Mouse (Mus musculus) gastrocnemius, postnatal 10 days (tissue): ENCODE data around the gene Pdzrn4. TPM values are rescaled to one million over a fixed set of nuclear protein-coding genes. Genes with fewer than 3 reads are reported as not detected.

Experiments used
- DNase-seq: peaks from one replicate; pipeline ENCODE4 v3.0.0; 2021; ENCODE audit warnings: mixed read lengths
- total RNA-seq, 2 experiments: library from RNA; stranded (reverse); gene quantifications; 2 replicates each; pipeline ENCODE4 v1.2.3; 2021

Pdzrn4 gene
- total RNA-seq, 2 experiments from 2014 or later: 1.2 to 2.0 TPM

GRCm38 (mm10) chr15:92500276-92500838 is 103.7 kb downstream of the Pdzrn4 start:
- no peak for DNase-seq

GRCm38 (mm10) chr15:92502797-92503196 is 106.1 kb downstream of the Pdzrn4 start:
- DNase-seq: no peak

GRCm38 (mm10) chr15:92509372-92509771 is 112.7 kb downstream of the Pdzrn4 start:
- no peak for DNase-seq

GRCm38 (mm10) chr15:92515651-92516050 is 119.0 kb downstream of the Pdzrn4 start:
- DNase-seq: no peak

- no peak for DNase-seq
These were observed 124.1 kb downstream of the Pdzrn4 start for GRCm38 (mm10) chr15:92520677-92521225.

- no peak for DNase-seq
These were observed 125.0 kb downstream of the Pdzrn4 start for GRCm38 (mm10) chr15:92521686-92522085.

GRCm38 (mm10) chr15:92524917-92525316 is 128.2 kb downstream of the Pdzrn4 start:
- no peak for DNase-seq

- no peak for DNase-seq
These were observed 128.7 kb downstream of the Pdzrn4 start for GRCm38 (mm10) chr15:92525416-92525815.

- DNase-seq: peak; percentile 18
These were observed 130.1 kb downstream of the Pdzrn4 start for GRCm38 (mm10) chr15:92526731-92527130.

GRCm38 (mm10) chr15:92543252-92543651 is 146.6 kb downstream of the Pdzrn4 start:
- no peak for DNase-seq

- DNase-seq: no peak
These were observed 150.7 kb downstream of the Pdzrn4 start for GRCm38 (mm10) chr15:92547294-92547911.

- DNase-seq: no peak
These were observed 158.4 kb downstream of the Pdzrn4 start for GRCm38 (mm10) chr15:92555012-92555574.

GRCm38 (mm10) chr15:92555716-92556115 is 159.0 kb downstream of the Pdzrn4 start:
- no peak for DNase-seq

GRCm38 (mm10) chr15:92558592-92558991 is 161.9 kb downstream of the Pdzrn4 start:
- no peak for DNase-seq

GRCm38 (mm10) chr15:92562149-92562548 is 165.5 kb downstream of the Pdzrn4 start:
- no peak for DNase-seq

GRCm38 (mm10) chr15:92563576-92563975 is 166.9 kb downstream of the Pdzrn4 start:
- DNase-seq: no peak

GRCm38 (mm10) chr15:92570526-92571243 is 174.0 kb downstream of the Pdzrn4 start:
- no peak for DNase-seq

- no peak for DNase-seq
These were observed 174.5 kb downstream of the Pdzrn4 start for GRCm38 (mm10) chr15:92571244-92571539.

- DNase-seq: no peak
These were observed 180.8 kb downstream of the Pdzrn4 start for GRCm38 (mm10) chr15:92577476-92577875.

GRCm38 (mm10) chr15:92580217-92580616 is 183.5 kb downstream of the Pdzrn4 start:
- DNase-seq: no peak

GRCm38 (mm10) chr15:92580742-92581383 is 184.2 kb downstream of the Pdzrn4 start:
- DNase-seq: no peak

- no peak for DNase-seq
These were observed 187.9 kb downstream of the Pdzrn4 start for GRCm38 (mm10) chr15:92584357-92585138.
